Mouse (Mus musculus) bone marrow, adult 2 months (tissue): ENCODE results near the gene Mageb3.

Experiments used
- CTCF ChIP-seq: fragments of 200-500 bp; IDR thresholded peaks from 2 replicates; pipeline ENCODE4 v1.5.1; 2011; ENCODE audit warnings: low read length, control low read depth; ENCODE audit not compliant: control insufficient read depth, insufficient read depth
- POLR2A ChIP-seq: fragments of 200-500 bp; IDR thresholded peaks from 2 replicates; pipeline ENCODE4 v1.6.1; 2011; ENCODE audit warnings: low read depth, mild to moderate bottlenecking, control low read depth, low read length, borderline replicate concordance; ENCODE audit not compliant: control insufficient read depth

- TF ChIP-seq POLR2A (no peak), CTCF (no peak)
These were observed 39.8 kb upstream of the Mageb3 start for GRCm38 (mm10) chr2:121995738-121996137.
